Mouse (Mus musculus): Measurements from ENCODE around the gene Dgka. TPM values are rescaled to one million over a fixed set of nuclear protein-coding genes. Genes with fewer than 3 reads are reported as not detected.

Gene Dgka
- polyA plus RNA-seq, 1 experiment from 2014 or later = 6.1 TPM

- H3K4me3 ChIP-seq (ENCODE audit: low read depth, low read length) = no peak overlapping the region
- no peak for ATAC-seq
- H3K27ac ChIP-seq (ENCODE audit: low read length) = no peak overlapping the region
- H3K9me3 ChIP-seq (replicated peaks; ENCODE audit: control insufficient read depth, low read length, poor library complexity, severe bottlenecking) = no peaks in the 10 kb centered on the region
- no peaks in the 10 kb centered on the region for H3K36me3 ChIP-seq (ENCODE audit: control insufficient read depth, insufficient read depth, low read length)
- 23% methylated on average over 5 of the region's 5 CpGs for WGBS
- no peaks in the 10 kb centered on the region for H3K4me1 ChIP-seq (ENCODE audit: control insufficient read depth, insufficient read depth, low read length)
- H3K4me2 ChIP-seq (ENCODE audit: low read length) = no peak overlapping the region
- no peaks in the 10 kb centered on the region for H3K27me3 ChIP-seq (ENCODE audit: control insufficient read depth, insufficient read depth, low read depth, low read length)
- H3K9ac ChIP-seq (ENCODE audit: low read depth, low read length) = no peak overlapping the region
These were observed 29.0 kb upstream of the Dgka start for GRCm38 (mm10) chr10:128773685-128774084.

GRCm38 (mm10) chr10:128772895-128773294 is 28.2 kb upstream of the Dgka start:
- H3K4me1 ChIP-seq (ENCODE audit: control insufficient read depth, insufficient read depth, low read length) = no peaks in the 10 kb centered on the region
- H3K9ac ChIP-seq (ENCODE audit: low read depth, low read length) = no peak overlapping the region
- H3K36me3 ChIP-seq (ENCODE audit: control insufficient read depth, insufficient read depth, low read length) = no peaks in the 10 kb centered on the region
- ATAC-seq = no peak
- no peak overlapping the region for H3K4me3 ChIP-seq (ENCODE audit: low read depth, low read length)
- no peaks in the 10 kb centered on the region for H3K27me3 ChIP-seq (ENCODE audit: control insufficient read depth, insufficient read depth, low read depth, low read length)
- no peak overlapping the region for H3K4me2 ChIP-seq (ENCODE audit: low read length)
- WGBS = 87% methylated on average over 2 of the region's 2 CpGs
- no peak overlapping the region for H3K27ac ChIP-seq (ENCODE audit: low read length)
- no peaks in the 10 kb centered on the region for H3K9me3 ChIP-seq (replicated peaks; ENCODE audit: control insufficient read depth, low read length, poor library complexity, severe bottlenecking)

- H3K36me3 ChIP-seq (ENCODE audit: control insufficient read depth, insufficient read depth, low read length) = no peaks in the 10 kb centered on the region
- H3K9ac ChIP-seq (ENCODE audit: low read depth, low read length) = peak overlapping the region; percentile 77
- H3K9me3 ChIP-seq (replicated peaks; ENCODE audit: control insufficient read depth, low read length, poor library complexity, severe bottlenecking) = no peaks in the 10 kb centered on the region
- peaks cover 28% of the 10 kb centered on the region for H3K4me1 ChIP-seq (ENCODE audit: control insufficient read depth, insufficient read depth, low read length)
- peak overlapping the region; percentile 50 for H3K4me3 ChIP-seq (ENCODE audit: low read depth, low read length)
- WGBS = under 1% methylated on average over 37 of the region's 37 CpGs
- H3K27ac ChIP-seq (ENCODE audit: low read length) = peak overlapping the region; percentile 93
- peaks cover 8% of the 10 kb centered on the region for H3K27me3 ChIP-seq (ENCODE audit: control insufficient read depth, insufficient read depth, low read depth, low read length)
- H3K4me2 ChIP-seq (ENCODE audit: low read length) = peak overlapping the region; percentile 93
- ATAC-seq = peak; percentile 94
These were observed 3.7 kb upstream of the Dgka start for GRCm38 (mm10) chr10:128748252-128748864.

GRCm38 (mm10) chr10:128747646-128748251 is 3.1 kb upstream of the Dgka start, which contains the start of gene Pym1:
Gene Pym1 (plus strand): TSS chr10:128747889.
- Histone ChIP-seq H3K9me3 (replicated peaks; ENCODE audit: control insufficient read depth, low read length, poor library complexity, severe bottlenecking) (no peaks in the 10 kb centered on the region), H3K27me3 (ENCODE audit: control insufficient read depth, insufficient read depth, low read depth, low read length) (peaks cover 8% of the 10 kb centered on the region)

GRCm38 (mm10) chr10:128746972-128747645 is 2.5 kb upstream of the Dgka start:
- H3K4me3 ChIP-seq (ENCODE audit: low read depth, low read length) = peak overlapping the region; percentile 50
- peaks cover 14% of the 10 kb centered on the region for H3K27me3 ChIP-seq (ENCODE audit: control insufficient read depth, insufficient read depth, low read depth, low read length)
- H3K4me2 ChIP-seq (ENCODE audit: low read length) = peak overlapping the region; percentile 93
- 38% methylated on average over 8 of the region's 9 CpGs for WGBS
- peak overlapping the region; percentile 77 for H3K9ac ChIP-seq (ENCODE audit: low read depth, low read length)
- H3K36me3 ChIP-seq (ENCODE audit: control insufficient read depth, insufficient read depth, low read length) = no peaks in the 10 kb centered on the region
- no peak for ATAC-seq
- no peaks in the 10 kb centered on the region for H3K9me3 ChIP-seq (replicated peaks; ENCODE audit: control insufficient read depth, low read length, poor library complexity, severe bottlenecking)
- H3K27ac ChIP-seq (ENCODE audit: low read length) = peak overlapping the region; percentile 93
- peaks cover 34% of the 10 kb centered on the region for H3K4me1 ChIP-seq (ENCODE audit: control insufficient read depth, insufficient read depth, low read length)

More at GRCm38 (mm10) chr10:128747646-128748251, 3.1 kb upstream of the Dgka start, which contains the start of gene Pym1:
- Histone ChIP-seq H3K4me2 (ENCODE audit: low read length) (peak within 1 kb of the TSS; percentile 93), H3K9ac (ENCODE audit: low read depth, low read length) (peak within 1 kb of the TSS; percentile 77), H3K4me3 (ENCODE audit: low read depth, low read length) (peak within 1 kb of the TSS; percentile 50), H3K27ac (ENCODE audit: low read length) (peak within 1 kb of the TSS; percentile 93), H3K4me1 (ENCODE audit: control insufficient read depth, insufficient read depth, low read length) (peaks cover 34% of the 10 kb centered on the region), H3K36me3 (ENCODE audit: control insufficient read depth, insufficient read depth, low read length) (no peaks in the 10 kb centered on the region)
- peak; percentile 73 for ATAC-seq
- under 1% methylated on average over 35 of the region's 36 CpGs for WGBS

GRCm38 (mm10) chr10:128745946-128746613 is 1.4 kb upstream of the Dgka start:
- H3K27me3 ChIP-seq (ENCODE audit: control insufficient read depth, insufficient read depth, low read depth, low read length) = peaks cover 24% of the 10 kb centered on the region
- ATAC-seq = no peak
- 92% methylated on average over 10 of the region's 10 CpGs for WGBS

GRCm38 (mm10) chr10:128744211-128744610 is 444 bp downstream of the Dgka start:
- no peak for ATAC-seq
- Histone ChIP-seq H3K9me3 (replicated peaks; ENCODE audit: control insufficient read depth, low read length, poor library complexity, severe bottlenecking) (no peaks in the 10 kb centered on the region), H3K27me3 (ENCODE audit: control insufficient read depth, insufficient read depth, low read depth, low read length) (peaks cover 24% of the 10 kb centered on the region), H3K27ac (ENCODE audit: low read length) (no peak overlapping the region), H3K9ac (ENCODE audit: low read depth, low read length) (peak overlapping the region; percentile 69), H3K4me2 (ENCODE audit: low read length) (peak overlapping the region; percentile 80), H3K4me1 (ENCODE audit: control insufficient read depth, insufficient read depth, low read length) (peaks cover 22% of the 10 kb centered on the region), H3K4me3 (ENCODE audit: low read depth, low read length) (peak overlapping the region; percentile 55), H3K36me3 (ENCODE audit: control insufficient read depth, insufficient read depth, low read length) (no peaks in the 10 kb centered on the region)
- 12% methylated on average over 8 of the region's 8 CpGs for WGBS

More at GRCm38 (mm10) chr10:128745946-128746613, 1.4 kb upstream of the Dgka start:
- Histone ChIP-seq H3K4me1 (ENCODE audit: control insufficient read depth, insufficient read depth, low read length) (peaks cover 33% of the 10 kb centered on the region), H3K4me2 (ENCODE audit: low read length) (no peak overlapping the region), H3K36me3 (ENCODE audit: control insufficient read depth, insufficient read depth, low read length) (no peaks in the 10 kb centered on the region), H3K9ac (ENCODE audit: low read depth, low read length) (no peak overlapping the region), H3K4me3 (ENCODE audit: low read depth, low read length) (no peak overlapping the region), H3K9me3 (replicated peaks; ENCODE audit: control insufficient read depth, low read length, poor library complexity, severe bottlenecking) (no peaks in the 10 kb centered on the region), H3K27ac (ENCODE audit: low read length) (no peak overlapping the region)

- no peak overlapping the region for H3K27ac ChIP-seq (ENCODE audit: low read length)
- no peaks in the 10 kb centered on the region for H3K36me3 ChIP-seq (ENCODE audit: control insufficient read depth, insufficient read depth, low read length)
- peaks cover 24% of the 10 kb centered on the region for H3K27me3 ChIP-seq (ENCODE audit: control insufficient read depth, insufficient read depth, low read depth, low read length)
- peak overlapping the region; percentile 55 for H3K4me3 ChIP-seq (ENCODE audit: low read depth, low read length)
- H3K9me3 ChIP-seq (replicated peaks; ENCODE audit: control insufficient read depth, low read length, poor library complexity, severe bottlenecking) = no peaks in the 10 kb centered on the region
- peak overlapping the region; percentile 80 for H3K4me2 ChIP-seq (ENCODE audit: low read length)
- 0% methylated on average over 32 of the region's 37 CpGs for WGBS
- H3K9ac ChIP-seq (ENCODE audit: low read depth, low read length) = peak overlapping the region; percentile 69
- peak; percentile 19; the same call in 1 of the 2 replicates for ATAC-seq
- peaks cover 19% of the 10 kb centered on the region for H3K4me1 ChIP-seq (ENCODE audit: control insufficient read depth, insufficient read depth, low read length)
These were observed 864 bp downstream of the Dgka start for GRCm38 (mm10) chr10:128743791-128744191.
